ENCODE assay signal across 8 mouse cellular contexts in genomic region chr11:58010930-58011329, GRCm38 (mm10). TPM values are rescaled to one million over a fixed set of nuclear protein-coding genes. Genes with fewer than 3 reads are reported as not detected.
DNase-seq lines count a peak whose midpoint lies in the region; TF ChIP-seq lines count a peak whose summit lies in the region.

No protein-coding gene starts in this region.

- peak overlapping the region; percentile 22; the same call in 1 of the 2 replicates for H3K27ac ChIP-seq in heart, embryonic 10.5 days
- H3K27ac ChIP-seq in hindbrain, embryonic 10.5 days, result no peak overlapping the region
- peak overlapping the region; percentile 78; the same call in 1 of the 2 replicates for H3K27ac ChIP-seq in macrophage

- no peak for DNase-seq in heart, embryonic 10.5 days (ENCODE audit: low spot score)
- no peak for DNase-seq in heart, postnatal 25 days (ENCODE audit: low spot score)
- DNase-seq in hindbrain, embryonic 10.5 days (ENCODE audit: low spot score), result no peak
- DNase-seq in embryo, embryonic 11 days, result no peak
- no peak for DNase-seq in adrenal gland, postnatal 14 days
- DNase-seq in layer of hippocampus, postnatal 36 days, result no peak

- H3K79me2 ChIP-seq in macrophage (ENCODE audit: inconsistent target), result peaks cover 60% of the 10 kb centered on the region

- peaks cover 45% of the 10 kb centered on the region for H3K4me1 ChIP-seq in heart, embryonic 10.5 days
- peaks cover 75% of the 10 kb centered on the region for H3K4me1 ChIP-seq in E14TG2a.4 (replicated peaks; ENCODE audit: low read depth, low read length)
- peaks cover 36% of the 10 kb centered on the region for H3K4me1 ChIP-seq in hindbrain, embryonic 10.5 days (replicated peaks)

- no peak for TF ChIP-seq CTCF in E14TG2a.4 (conservative IDR thresholded peaks at IDR 0.05; ENCODE audit: low read length)

- no peaks in the 10 kb centered on the region for H3K9me3 ChIP-seq in heart, embryonic 10.5 days
- no peaks in the 10 kb centered on the region for H3K9me3 ChIP-seq in E14TG2a.4 (ENCODE audit: low read length)
- H3K9me3 ChIP-seq in hindbrain, embryonic 10.5 days, result no peaks in the 10 kb centered on the region

- WGBS in heart, embryonic 10.5 days, result 17% methylated on average over 1 of the region's 1 CpGs
- WGBS in hindbrain, embryonic 10.5 days, result 67% methylated on average over 1 of the region's 1 CpGs
- 7% methylated on average over 1 of the region's 1 CpGs for WGBS in macrophage (ENCODE audit: missing documents)

- intact Hi-C loops in heart, postnatal 25 days (cut with DNase I), result loop anchor here (2.0 kb wide), 2 partner anchors 46 to 48 kb away; no protein-coding TSS in a partner anchor

- H3K36me3 ChIP-seq in heart, embryonic 10.5 days, result no peaks in the 10 kb centered on the region
- H3K36me3 ChIP-seq in E14TG2a.4 (ENCODE audit: insufficient read depth, low read length), result peaks cover 10% of the 10 kb centered on the region; the same call in 1 of the 2 replicates
- no peaks in the 10 kb centered on the region for H3K36me3 ChIP-seq in hindbrain, embryonic 10.5 days
- no peaks in the 10 kb centered on the region for H3K36me3 ChIP-seq in macrophage (ENCODE audit: inconsistent target)

- no peaks in the 10 kb centered on the region for H3K27me3 ChIP-seq in heart, embryonic 10.5 days (ENCODE audit: insufficient read depth, poor library complexity, severe bottlenecking)
- no peaks in the 10 kb centered on the region for H3K27me3 ChIP-seq in E14TG2a.4 (ENCODE audit: insufficient read depth, low read length)
- H3K27me3 ChIP-seq in hindbrain, embryonic 10.5 days (ENCODE audit: insufficient read depth, poor library complexity, severe bottlenecking), result no peaks in the 10 kb centered on the region

- peak overlapping the region; percentile 99 for H3K4me3 ChIP-seq in heart, embryonic 10.5 days
- H3K4me3 ChIP-seq in E14TG2a.4 (replicated peaks; ENCODE audit: low read length) (peak overlapping the region; percentile 96), macrophage (ENCODE audit: inconsistent target) (peak overlapping the region; percentile 67)
- peak overlapping the region; percentile 98 for H3K4me3 ChIP-seq in hindbrain, embryonic 10.5 days

RNA-seq across cellular contexts. Expression of gene Larp1, which starts 2.1 kb away (rescaled TPM):
- 18.3 and 21.8 TPM in 2 replicates for polyA plus RNA-seq in heart, embryonic 10.5 days (2016; fragmentation: Nextera tagmentation; extraction: Ambion mirVana)
- 10 to 100 TPM; 52.1 to 53.0 TPM for total RNA-seq in heart, postnatal 25 days (2021)
- polyA plus RNA-seq in hindbrain, embryonic 10.5 days (2016; fragmentation: Nextera tagmentation; extraction: Ambion mirVana), result 14.0 and 15.6 TPM in 2 replicates
- 100 to 1,000 TPM in 17 of 26 experiments, 10 to 100 TPM in 9; 61.5 to 434 (median 141) TPM for total RNA-seq in macrophage (2018; cell fraction: chromatin; rRNA removed)
- 100 to 1,000 TPM in 7 of 26 experiments, 10 to 100 TPM in 19; 62.3 to 154 (median 85.2) TPM for total RNA-seq in macrophage (2018; cell fraction: cytosol; rRNA removed)
- 100 to 1,000 TPM in 21 of 26 experiments, 10 to 100 TPM in 5; 71.7 to 336 (median 153) TPM for total RNA-seq in macrophage (2018; cell fraction: nucleus; rRNA removed)
- 48.8 to 67.1 TPM (median 59.1 TPM) in 3 replicates for polyA plus RNA-seq in macrophage (2018)
- total RNA-seq in adrenal gland, postnatal 14 days (2021), result 95.5 and 95.9 TPM in 2 replicates
- 10 to 100 TPM; 86.2 to 93.8 TPM for total RNA-seq in layer of hippocampus, postnatal 36 days (2021)
